Comparison of ENCODE assay signal across 11 mouse cellular contexts in genomic region chr1:153556202-153556601, GRCm38 (mm10).
"Had no signal": no experiment of that assay in that cellular context is flagged by ENCODE, and none has a peak within 500 bp of the region (broad histone marks: within the 10 kb centered on the region; RNA-seq: fewer than 3 reads in every experiment).

No protein-coding gene starts in this region.

- H3K36me3 ChIP-seq: kidney, embryonic 15.5 days; limb, embryonic 15.5 days; lung, embryonic 15.5 days; midbrain, embryonic 12.5 days had no signal

- H3K27ac ChIP-seq: kidney, embryonic 15.5 days; layer of hippocampus, adult 2 months; limb, embryonic 15.5 days; liver, embryonic 14.5 days; lung, embryonic 15.5 days; midbrain, embryonic 12.5 days; stomach, postnatal 0 days had no signal

- H3K4me3 ChIP-seq: kidney, embryonic 15.5 days; layer of hippocampus, adult 2 months; limb, embryonic 15.5 days; lung, embryonic 15.5 days; megakaryocyte, embryonic 14.5 days; midbrain, embryonic 12.5 days had no signal

- H3K9me3 ChIP-seq: kidney, embryonic 15.5 days; limb, embryonic 15.5 days; lung, embryonic 15.5 days; megakaryocyte, embryonic 14.5 days; midbrain, embryonic 12.5 days had no signal

- H3K4me2 ChIP-seq: kidney, embryonic 15.5 days; limb, embryonic 15.5 days; liver, embryonic 11.5 days; lung, embryonic 15.5 days; midbrain, embryonic 12.5 days had no signal

- H3K27me3 ChIP-seq: limb, embryonic 15.5 days; lung, embryonic 15.5 days had no signal

- H3K9ac ChIP-seq: kidney, embryonic 15.5 days; limb, embryonic 15.5 days; liver, embryonic 14.5 days; lung, embryonic 15.5 days; midbrain, embryonic 12.5 days had no signal

- H3K4me1 ChIP-seq: kidney, embryonic 15.5 days; lung, embryonic 15.5 days; megakaryocyte, embryonic 14.5 days had no signal

- ATAC-seq: intestine, postnatal 0 days had no signal

- DNase-seq: thymus, postnatal 36 days had no signal
